Mouse (Mus musculus) limb, embryonic 14.5 days (tissue): ENCODE data around the gene Tbc1d23. TPM values are rescaled to one million over a fixed set of nuclear protein-coding genes. Genes with fewer than 3 reads are reported as not detected.

ENCODE experiments used
- ATAC-seq: fragments of 200-750 bp; cut with Nextera tagmentation; 2 replicates; pipeline ENCODE4 v1.8.0; 2017; ENCODE audit warnings: low read depth, moderate number of reproducible peaks, moderate TSS enrichment; ENCODE audit not compliant: low FRiP score
- DNase-seq: peaks from one replicate; pipeline ENCODE4 v3.0.0-alpha.2; 2015; ENCODE audit warnings: low spot score
- H3K27ac ChIP-seq: fragments of 300-500 bp; sonication (generic); replicated peaks from 2 replicates; pipeline ENCODE4 v1.5.1; 2014; ENCODE audit warnings: low read depth, mild to moderate bottlenecking, low read length, moderate library complexity, mixed read lengths
- H3K27me3 ChIP-seq: fragments of 300-500 bp; sonication (generic); 2 replicates; pipeline ENCODE4 v1.6.1; 2014; ENCODE audit warnings: low read length, mixed read lengths; ENCODE audit not compliant: control insufficient read depth, insufficient read depth
- H3K36me3 ChIP-seq: fragments of 300-500 bp; sonication (generic); 2 replicates; pipeline ENCODE4 v1.6.1; 2014; ENCODE audit warnings: mild to moderate bottlenecking, low read length, moderate library complexity, mixed read lengths; ENCODE audit not compliant: control insufficient read depth, insufficient read depth
- H3K4me1 ChIP-seq: fragments of 300-500 bp; sonication (generic); 2 replicates; pipeline ENCODE4 v1.6.1; 2014; ENCODE audit warnings: antibody characterized with exemption, low read length, mixed read lengths; ENCODE audit not compliant: control insufficient read depth, insufficient read depth
- H3K4me2 ChIP-seq: fragments of 300-500 bp; sonication (generic); replicated peaks from 2 replicates; pipeline ENCODE4 v1.6.1; 2014; ENCODE audit warnings: low read depth, mild to moderate bottlenecking, low read length, moderate library complexity; ENCODE audit not compliant: severe bottlenecking
- H3K4me3 ChIP-seq: fragments of 300-500 bp; sonication (generic); replicated peaks from 2 replicates; pipeline ENCODE4 v1.5.1; 2014; ENCODE audit warnings: low read length
- H3K9ac ChIP-seq: fragments of 300-500 bp; sonication (generic); 2 replicates; pipeline ENCODE4 v1.6.1; 2014; ENCODE audit warnings: mild to moderate bottlenecking, low read depth, low read length, moderate library complexity; ENCODE audit not compliant: severe bottlenecking
- H3K9me3 ChIP-seq: fragments of 300-500 bp; sonication (generic); 2 replicates; pipeline ENCODE4 v1.6.1; 2016; ENCODE audit warnings: low read length; ENCODE audit not compliant: control insufficient read depth
- POLR2A ChIP-seq: fragments of 200-500 bp; IDR thresholded peaks from 2 replicates; pipeline ENCODE4 v1.8.0; 2012; ENCODE audit warnings: inconsistent platforms, mild to moderate bottlenecking, moderate library complexity, borderline replicate concordance; ENCODE audit not compliant: insufficient read depth, insufficient read length; ENCODE audit errors: extremely low read depth
- WGBS: fragments of 180-500 bp; shearing (Covaris S2); extraction: QIAGEN DNeasy Blood & Tissue Kit; methylation state at CpG from one replicate; pipeline ENCODE4 v1.1.7; 2014; 5-methylcytosine and 5-hydroxymethylcytosine counted together
- polyA plus RNA-seq, 2 experiments: library from polyadenylated mRNA; depleted of rRNA in 1 of 2; stranded (reverse) in 1 of 2; unstranded in 1 of 2; fragments of >200 nt; fragmentation: Nextera tagmentation in 1 of 2; extraction: Ambion mirVana in 1 of 2; gene quantifications; 2 replicates each; pipeline versions ENCODE4 v1.2.1 to v1.2.3; 2012 to 2014

Gene Tbc1d23
- polyA plus RNA-seq, 2 experiments, result 38.9 to 51.5 TPM

GRCm38 (mm10) chr16:57144741-57145140 lies 86.6 kb downstream of the Tbc1d23 start:
- DNase-seq, result no peak
- ATAC-seq, result no peak
- Histone ChIP-seq H3K4me3 (no peak overlapping the region), H3K27me3 (no peaks in the 10 kb centered on the region), H3K9me3 (no peaks in the 10 kb centered on the region), H3K9ac (no peak overlapping the region), H3K4me2 (no peak overlapping the region), H3K4me1 (no peaks in the 10 kb centered on the region), H3K27ac (no peak overlapping the region), H3K36me3 (peaks cover 59% of the 10 kb centered on the region)
- TF ChIP-seq POLR2A, result no peak
- WGBS, result 93% methylated on average over 5 of the region's 5 CpGs

GRCm38 (mm10) chr16:57133611-57134010 lies 97.7 kb downstream of the Tbc1d23 start:
- H3K9ac ChIP-seq, result no peak overlapping the region
- no peak overlapping the region for H3K4me3 ChIP-seq
- WGBS, result 91% methylated on average over 6 of the region's 6 CpGs
- no peak overlapping the region for H3K27ac ChIP-seq
- no peaks in the 10 kb centered on the region for H3K9me3 ChIP-seq
- H3K36me3 ChIP-seq, result peaks cover 38% of the 10 kb centered on the region
- DNase-seq, result no peak
- no peak for TF ChIP-seq POLR2A
- H3K27me3 ChIP-seq, result no peaks in the 10 kb centered on the region
- no peak overlapping the region for H3K4me2 ChIP-seq
- ATAC-seq, result no peak
- H3K4me1 ChIP-seq, result peaks cover 4% of the 10 kb centered on the region; the same call in 1 of the 2 replicates

- TF ChIP-seq POLR2A, result no peak
- peaks cover 27% of the 10 kb centered on the region for H3K36me3 ChIP-seq
- H3K4me3 ChIP-seq, result no peak overlapping the region
- ATAC-seq (no peak), DNase-seq (no peak)
- H3K27ac ChIP-seq, result no peak overlapping the region
- no peak overlapping the region for H3K9ac ChIP-seq
- peaks cover 4% of the 10 kb centered on the region; the same call in 1 of the 2 replicates for H3K4me1 ChIP-seq
- no peaks in the 10 kb centered on the region for H3K27me3 ChIP-seq
- 100% methylated on average over 1 of the region's 1 CpGs for WGBS
- H3K4me2 ChIP-seq, result no peak overlapping the region
- H3K9me3 ChIP-seq, result no peaks in the 10 kb centered on the region
Measured at GRCm38 (mm10) chr16:57132326-57132725, 99.0 kb downstream of the Tbc1d23 start.

GRCm38 (mm10) chr16:57131544-57131943 lies 99.8 kb downstream of the Tbc1d23 start:
- H3K27ac ChIP-seq, result no peak overlapping the region
- peaks cover 4% of the 10 kb centered on the region; the same call in 1 of the 2 replicates for H3K4me1 ChIP-seq
- DNase-seq (no peak), ATAC-seq (no peak)
- H3K4me2 ChIP-seq, result no peak overlapping the region
- H3K9ac ChIP-seq, result no peak overlapping the region
- no peaks in the 10 kb centered on the region for H3K27me3 ChIP-seq
- no peak overlapping the region for H3K4me3 ChIP-seq
- no peaks in the 10 kb centered on the region for H3K9me3 ChIP-seq
- H3K36me3 ChIP-seq, result peaks cover 19% of the 10 kb centered on the region
- TF ChIP-seq POLR2A, result no peak
- 74% methylated on average over 4 of the region's 4 CpGs for WGBS

GRCm38 (mm10) chr16:57130752-57131400 lies 100.4 kb downstream of the Tbc1d23 start:
- H3K27ac ChIP-seq, result no peak overlapping the region
- no peak for DNase-seq
- peaks cover 16% of the 10 kb centered on the region for H3K36me3 ChIP-seq
- H3K27me3 ChIP-seq, result no peaks in the 10 kb centered on the region
- H3K4me3 ChIP-seq, result no peak overlapping the region
- WGBS, result 64% methylated on average over 3 of the region's 3 CpGs
- TF ChIP-seq POLR2A, result no peak
- H3K4me1 ChIP-seq, result peaks cover 4% of the 10 kb centered on the region; the same call in 1 of the 2 replicates
- H3K9ac ChIP-seq, result no peak overlapping the region
- H3K9me3 ChIP-seq, result no peaks in the 10 kb centered on the region
- no peak overlapping the region for H3K4me2 ChIP-seq
- no peak for ATAC-seq

- H3K27ac ChIP-seq, result no peak overlapping the region
- WGBS, result 86% methylated on average over 2 of the region's 2 CpGs
- H3K4me3 ChIP-seq, result no peak overlapping the region
- H3K4me2 ChIP-seq, result no peak overlapping the region
- no peak for ATAC-seq
- no peak for TF ChIP-seq POLR2A
- H3K4me1 ChIP-seq, result peaks cover 15% of the 10 kb centered on the region
- H3K9me3 ChIP-seq, result no peaks in the 10 kb centered on the region
- DNase-seq, result no peak
- no peak overlapping the region for H3K9ac ChIP-seq
- H3K27me3 ChIP-seq, result no peaks in the 10 kb centered on the region
- no peaks in the 10 kb centered on the region for H3K36me3 ChIP-seq
Measured at GRCm38 (mm10) chr16:57127825-57128224, 103.5 kb downstream of the Tbc1d23 start.
